Mouse (Mus musculus) embryonic fibroblast, embryonic 13.5 days (primary cell): ENCODE data around the gene Tmem51.

Experiments used
- CTCF ChIP-seq: IDR thresholded peaks from 2 replicates; pipeline ENCODE4 v1.5.1; 2011; ENCODE audit warnings: mild to moderate bottlenecking, control low read depth, low read length, moderate library complexity, borderline replicate concordance; ENCODE audit not compliant: insufficient read depth
- POLR2A ChIP-seq: IDR thresholded peaks from 2 replicates; pipeline ENCODE4 v1.6.1; 2011; ENCODE audit warnings: low read depth, mild to moderate bottlenecking, control low read depth, low read length, moderate library complexity

- TF ChIP-seq POLR2A (no peak), CTCF (peak; percentile 51)
Observed at GRCm38 (mm10) chr4:142083762-142084130, 358 bp downstream of the Tmem51 start.
